Mouse (Mus musculus) left cerebral cortex, postnatal 36 days (tissue): ENCODE measurements around the gene Ccnq. TPM values are rescaled to one million over a fixed set of nuclear protein-coding genes. Genes with fewer than 3 reads are reported as not detected.

Experiments used
- DNase-seq, 2 experiments: peaks; one replicate each; pipeline ENCODE4 v3.0.0; 2021 to 2022; ENCODE audit warnings: low spot score in 2 of 2, mixed read lengths in 1 of 2
- intact Hi-C: fragments of 180-260 bp; cut with DNase I; formaldehyde crosslinking; loops from one replicate; pipeline ENCODE4 v1.15.1; 2025
- total RNA-seq, 2 experiments: library from RNA; stranded (reverse); gene quantifications; 2 replicates each; pipeline ENCODE4 v1.2.3; 2021

Ccnq gene
- 10 to 100 TPM; 15.9 to 16.8 TPM for total RNA-seq

- peak; percentile 56 to 70 for DNase-seq
- intact Hi-C loops = loop anchor here (2.0 kb wide), 1 partner anchor 76 kb away; the partner anchor contains the start of gene Lyrm9
Observed at GRCm38 (mm10) chr11:78750885-78751842, at the start of gene Ccnq. Gene Ccnq (minus strand): TSS chr11:78751729.

GRCm38 (mm10) chr11:78801094-78801493, 49.6 kb upstream of the Ccnq start:
- no peak for DNase-seq
- intact Hi-C loops = no loop called here

GRCm38 (mm10) chr11:78796072-78796729, 44.7 kb upstream of the Ccnq start:
- intact Hi-C loops = no loop called here
- DNase-seq = no peak

- intact Hi-C loops = loop anchor here (2.0 to 5.0 kb wide), 2 partner anchors 34 to 66 kb away; partner anchors contain the start of gene Lyrm9
Observed at GRCm38 (mm10) chr11:78793116-78793515, 41.6 kb upstream of the Ccnq start.

GRCm38 (mm10) chr11:78792465-78792864, 40.9 kb upstream of the Ccnq start:
- DNase-seq = peak; percentile 59 to 73
- intact Hi-C loops = loop anchor here (1.0 to 5.0 kb wide), 3 partner anchors 13 to 65 kb away; partner anchors contain the start of gene Lyrm9

More at GRCm38 (mm10) chr11:78793116-78793515, 41.6 kb upstream of the Ccnq start:
- peak; percentile 54 to 65 for DNase-seq

GRCm38 (mm10) chr11:78792055-78792454, 40.5 kb upstream of the Ccnq start:
- DNase-seq = no peak
- intact Hi-C loops = loop anchor here (1.0 to 5.0 kb wide), 3 partner anchors 13 to 65 kb away; partner anchors contain the start of gene Lyrm9

GRCm38 (mm10) chr11:78791582-78791981, 40.1 kb upstream of the Ccnq start:
- DNase-seq = no peak
- intact Hi-C loops = loop anchor here (5.0 kb wide), 1 partner anchor 64 kb away; no protein-coding TSS in a partner anchor

GRCm38 (mm10) chr11:78789370-78790060, 38.0 kb upstream of the Ccnq start:
- intact Hi-C loops = loop anchor here (5.0 kb wide), 1 partner anchor 62 kb away; no protein-coding TSS in a partner anchor
- DNase-seq = no peak

- DNase-seq = no peak
- intact Hi-C loops = no loop called here
Observed at GRCm38 (mm10) chr11:78786013-78786431, 34.5 kb upstream of the Ccnq start.

- no peak for DNase-seq
- intact Hi-C loops = no loop called here
Observed at GRCm38 (mm10) chr11:78782791-78783347, 31.3 kb upstream of the Ccnq start.

GRCm38 (mm10) chr11:78782326-78782725, 30.8 kb upstream of the Ccnq start:
- intact Hi-C loops = no loop called here
- no peak for DNase-seq

GRCm38 (mm10) chr11:78780571-78780970, 29.0 kb upstream of the Ccnq start:
- intact Hi-C loops = no loop called here

GRCm38 (mm10) chr11:78780002-78780401, 28.5 kb upstream of the Ccnq start:
- intact Hi-C loops = no loop called here
- no peak for DNase-seq

More at GRCm38 (mm10) chr11:78780571-78780970, 29.0 kb upstream of the Ccnq start:
- DNase-seq = no peak

- DNase-seq = no peak
- intact Hi-C loops = no loop called here
Observed at GRCm38 (mm10) chr11:78777851-78778680, 26.5 kb upstream of the Ccnq start.

GRCm38 (mm10) chr11:78771751-78772283, 20.3 kb upstream of the Ccnq start:
- DNase-seq = peak; percentile 80 to 87
- intact Hi-C loops = no loop called here

GRCm38 (mm10) chr11:78770436-78770835, 18.9 kb upstream of the Ccnq start:
- intact Hi-C loops = no loop called here
- DNase-seq = no peak

GRCm38 (mm10) chr11:78768778-78769177, 17.2 kb upstream of the Ccnq start:
- no peak for DNase-seq
- intact Hi-C loops = no loop called here
